15 mouse cellular contexts compared by ENCODE assay signal in genomic region chr11:79103461-79103869, GRCm38 (mm10). TPM values are rescaled to one million over a fixed set of nuclear protein-coding genes. Genes with fewer than 3 reads are reported as not detected.
DNase-seq lines count a peak whose midpoint lies in the region; ATAC-seq and TF ChIP-seq lines count a peak whose summit lies in the region.
"Had no signal": no experiment of that assay in that cellular context is flagged by ENCODE, and none has a peak within 500 bp of the region (broad histone marks: within the 10 kb centered on the region; RNA-seq: fewer than 3 reads in every experiment).

No protein-coding gene starts in this region.

- 0 out of 2 replicates have a peak, but pooled peaks have one; percentile 42 for ATAC-seq in intestine, embryonic 14.5 days (replicated peaks; ENCODE audit: low FRiP score, low TSS enrichment, low read depth)
- no peak for ATAC-seq in intestine, postnatal 0 days
- ATAC-seq in midbrain, embryonic 14.5 days (ENCODE audit: low FRiP score, low TSS enrichment), result no peak
- peak; percentile 10; the same call in 1 of the 2 replicates for ATAC-seq in neutrophil, adult 5-6 weeks (ENCODE audit: extremely low read depth, insufficient number of reproducible peaks, low FRiP score, poor library complexity, severe bottlenecking)
- ATAC-seq in erythroblast, adult 5-6 weeks (replicated peaks; ENCODE audit: low FRiP score, poor library complexity, severe bottlenecking), result no peak
- ATAC-seq: liver, postnatal 0 days had no signal

- no peaks in the 10 kb centered on the region for H3K9me3 ChIP-seq in intestine, embryonic 14.5 days (ENCODE audit: control insufficient read depth, low read length)
- H3K9me3 ChIP-seq in intestine, postnatal 0 days (ENCODE audit: control insufficient read depth), result no peaks in the 10 kb centered on the region
- no peaks in the 10 kb centered on the region for H3K9me3 ChIP-seq in midbrain, embryonic 10.5 days (replicated peaks)
- no peaks in the 10 kb centered on the region for H3K9me3 ChIP-seq in midbrain, embryonic 14.5 days (ENCODE audit: control insufficient read depth, low read length)
- no peaks in the 10 kb centered on the region for H3K9me3 ChIP-seq in ES-E14 (ENCODE audit: control insufficient read depth, insufficient read depth, low read depth, low read length)
- H3K9me3 ChIP-seq: forebrain, embryonic 12.5 days; G1E; midbrain, embryonic 12.5 days had no signal

- peaks cover 29% of the 10 kb centered on the region for H3K4me1 ChIP-seq in intestine, embryonic 14.5 days (replicated peaks; ENCODE audit: control insufficient read depth, insufficient read depth, low read length)
- peaks cover 24% of the 10 kb centered on the region for H3K4me1 ChIP-seq in intestine, postnatal 0 days (replicated peaks; ENCODE audit: control insufficient read depth, insufficient read depth, low read length)
- peaks cover 26% of the 10 kb centered on the region for H3K4me1 ChIP-seq in midbrain, embryonic 10.5 days
- no peaks in the 10 kb centered on the region for H3K4me1 ChIP-seq in midbrain, embryonic 14.5 days (ENCODE audit: control insufficient read depth, insufficient read depth, low read length)
- peaks cover 0 to 12% of the 10 kb centered on the region in 2 experiments; a peak in 1 of 4 replicates for H3K4me1 ChIP-seq in ES-E14 (ENCODE audit: control insufficient read depth in 2 of 2, insufficient read depth in 2 of 2, low read length in 2 of 2, poor library complexity in 1 of 2)

- no peak overlapping the region for H3K27ac ChIP-seq in intestine, embryonic 14.5 days (ENCODE audit: low read depth)
- H3K27ac ChIP-seq in intestine, postnatal 0 days (ENCODE audit: low read depth, low read length), result no peak overlapping the region
- peak overlapping the region; percentile 33; the same call in 1 of the 2 replicates for H3K27ac ChIP-seq in midbrain, embryonic 10.5 days (replicated peaks)
- H3K27ac ChIP-seq in midbrain, embryonic 14.5 days (replicated peaks; ENCODE audit: low read depth, low read length), result no peak overlapping the region
- H3K27ac ChIP-seq in ES-E14 (ENCODE audit: insufficient read depth, low read depth, low read length, poor library complexity, severe bottlenecking), result peak overlapping the region; percentile 34; the same call in 1 of the 2 replicates
- H3K27ac ChIP-seq: forebrain, embryonic 12.5 days; midbrain, embryonic 12.5 days had no signal

- in situ Hi-C loops in ES-E14 (cut with MboI; ENCODE audit: low sequenced_read_pairs in 2 of 2, unreplicated experiment in 2 of 2), result no loop called here

- WGBS in intestine, embryonic 14.5 days, result 43% methylated on average over 5 of the region's 5 CpGs
- 26% methylated on average over 5 of the region's 5 CpGs for WGBS in intestine, postnatal 0 days
- 78% methylated on average over 5 of the region's 5 CpGs for WGBS in midbrain, embryonic 10.5 days
- 68% methylated on average over 5 of the region's 5 CpGs for WGBS in midbrain, embryonic 14.5 days

- no peak for TF ChIP-seq CTCF in intestine, postnatal 0 days (IDR thresholded peaks at IDR 0.05; ENCODE audit: low read depth)

- no peak overlapping the region for H3K9ac ChIP-seq in intestine, embryonic 14.5 days (ENCODE audit: low read length)
- no peak overlapping the region for H3K9ac ChIP-seq in intestine, postnatal 0 days (ENCODE audit: low read depth, low read length)
- no peak overlapping the region for H3K9ac ChIP-seq in midbrain, embryonic 14.5 days (replicated peaks; ENCODE audit: low read length)
- no peak overlapping the region; the same call in 1 of the 2 replicates for H3K9ac ChIP-seq in ES-E14 (ENCODE audit: insufficient read depth, low read depth, low read length, poor library complexity, severe bottlenecking)
- H3K9ac ChIP-seq: forebrain, embryonic 12.5 days; liver, postnatal 0 days; midbrain, embryonic 12.5 days had no signal

- no peaks in the 10 kb centered on the region for H3K36me3 ChIP-seq in intestine, embryonic 14.5 days (ENCODE audit: control insufficient read depth, insufficient read depth, low read length)
- peaks cover 25% of the 10 kb centered on the region; the same call in 1 of the 2 replicates for H3K36me3 ChIP-seq in intestine, postnatal 0 days (ENCODE audit: control insufficient read depth, insufficient read depth)
- no peaks in the 10 kb centered on the region for H3K36me3 ChIP-seq in midbrain, embryonic 10.5 days
- no peaks in the 10 kb centered on the region for H3K36me3 ChIP-seq in midbrain, embryonic 14.5 days (ENCODE audit: control insufficient read depth, insufficient read depth, low read length)
- H3K36me3 ChIP-seq in ES-E14 (ENCODE audit: control insufficient read depth, insufficient read depth, low read length, poor library complexity, severe bottlenecking), result peaks cover 2% of the 10 kb centered on the region; the same call in 1 of the 2 replicates
- H3K36me3 ChIP-seq: forebrain, embryonic 12.5 days; G1E; midbrain, embryonic 12.5 days had no signal

- H3K27me3 ChIP-seq in intestine, embryonic 14.5 days (replicated peaks; ENCODE audit: control insufficient read depth, insufficient read depth, low read length), result no peaks in the 10 kb centered on the region
- no peaks in the 10 kb centered on the region for H3K27me3 ChIP-seq in intestine, postnatal 0 days (replicated peaks; ENCODE audit: control insufficient read depth, insufficient read depth, low read length)
- no peaks in the 10 kb centered on the region for H3K27me3 ChIP-seq in midbrain, embryonic 10.5 days (ENCODE audit: low read depth, poor library complexity, severe bottlenecking)
- H3K27me3 ChIP-seq in midbrain, embryonic 14.5 days (ENCODE audit: control insufficient read depth, insufficient read depth, low read length), result no peaks in the 10 kb centered on the region
- H3K27me3 ChIP-seq: forebrain, embryonic 12.5 days; midbrain, embryonic 12.5 days had no signal

- no peak overlapping the region for H3K4me2 ChIP-seq in intestine, embryonic 14.5 days (ENCODE audit: low read length)
- H3K4me2 ChIP-seq in intestine, postnatal 0 days (replicated peaks; ENCODE audit: low read depth), result no peak overlapping the region
- no peak overlapping the region for H3K4me2 ChIP-seq in midbrain, embryonic 14.5 days (ENCODE audit: low read length)
- H3K4me2 ChIP-seq: forebrain, embryonic 12.5 days; midbrain, embryonic 12.5 days had no signal

- DNase-seq in intestine, embryonic 14.5 days (ENCODE audit: low spot score), result no peak
- DNase-seq in midbrain, embryonic 10.5 days (ENCODE audit: low spot score), result no peak
- no peak for DNase-seq in midbrain, embryonic 14.5 days
- DNase-seq in ES-E14 (ENCODE audit: low read depth, low spot score), result no peak
- DNase-seq in layer of hippocampus, adult 8-10 months (ENCODE audit: low spot score in 2 of 2), result no peak
- DNase-seq: cerebellum, adult 11 months; gastrocnemius, postnatal 25 days; left cerebral cortex, postnatal 4 days; liver, postnatal 0 days had no signal

- no peak overlapping the region for H3K4me3 ChIP-seq in intestine, embryonic 14.5 days (ENCODE audit: low read depth, low read length)
- H3K4me3 ChIP-seq in intestine, postnatal 0 days (ENCODE audit: low read depth, low read length), result no peak overlapping the region
- H3K4me3 ChIP-seq in midbrain, embryonic 10.5 days, result no peak overlapping the region
- no peak overlapping the region for H3K4me3 ChIP-seq in midbrain, embryonic 14.5 days (replicated peaks; ENCODE audit: low read depth, low read length)
- H3K4me3 ChIP-seq in ES-E14 (ENCODE audit: insufficient read depth in 1 of 2, low read depth in 1 of 2, low read length in 2 of 2, poor library complexity in 1 of 2, severe bottlenecking in 1 of 2), result no peak overlapping the region
- H3K4me3 ChIP-seq: forebrain, embryonic 12.5 days; midbrain, embryonic 12.5 days had no signal

TF ChIP-seq in ES-E14, 5 proteins besides CTCF, POLR2A, EP300 and RAD21:
- TF ChIP-seq ZC3H11A (IDR thresholded peaks at IDR 0.05; ENCODE audit: borderline replicate concordance, low read depth, low read length) (no peak), MAFK (IDR thresholded peaks at IDR 0.05; ENCODE audit: insufficient read depth, low read depth, low read length) (no peak), HCFC1 (IDR thresholded peaks at IDR 0.05; ENCODE audit: borderline replicate concordance, insufficient read depth, low read length) (no peak), ZNF384 (IDR thresholded peaks at IDR 0.05; ENCODE audit: low read depth, low read length) (no peak), CHD2 (IDR thresholded peaks at IDR 0.05; ENCODE audit: low read depth, low read length) (no peak)

RNA-seq across cellular contexts. Expression of gene Ksr1, which starts 42.7 kb away (rescaled TPM):
- polyA plus RNA-seq in intestine, embryonic 14.5 days (2014; fragmentation: Nextera tagmentation; extraction: Ambion mirVana), result 5.5 and 6.0 TPM in 2 replicates
- polyA plus RNA-seq in intestine, postnatal 0 days (2015; fragmentation: Nextera tagmentation; extraction: Ambion mirVana), result 4.7 and 6.8 TPM in 2 replicates
- 1.7 and 2.5 TPM in 2 replicates for polyA plus RNA-seq in midbrain, embryonic 10.5 days (2016; fragmentation: Nextera tagmentation; extraction: Ambion mirVana)
- polyA plus RNA-seq in midbrain, embryonic 14.5 days (2014; fragmentation: Nextera tagmentation; extraction: Ambion mirVana), result 5.2 and 5.8 TPM in 2 replicates
- total RNA-seq in ES-E14 (2012; rRNA removed), result 10.7 and 11.3 TPM in 2 replicates
- total RNA-seq in neutrophil, adult 5-6 weeks (2017), result 31.3 and 31.8 TPM in 2 replicates
- 4.2 and 6.3 TPM in 2 replicates for total RNA-seq in erythroblast, adult 5-6 weeks (2015; ENCODE audit: low replicate concordance)
- total RNA-seq in erythroblast, adult 5-6 weeks (2017; ENCODE audit: low replicate concordance), result 7.2 and 21.1 TPM in 2 replicates
- 100 to 1,000 TPM; 138 to 198 (median 174) TPM for total RNA-seq in layer of hippocampus, adult 8-10 months (2022)

Comparison
In these comparisons a context has a peak if more than half of its experiments do, and no peak if none do; other contexts are left out.
1. ATAC-seq: peak in intestine, embryonic 14.5 days (single experiment) and neutrophil, adult 5-6 weeks (single experiment); none in intestine, postnatal 0 days (single experiment), midbrain, embryonic 14.5 days (single experiment) and erythroblast, adult 5-6 weeks (single experiment).
2. H3K27ac ChIP-seq: peak in midbrain, embryonic 10.5 days (single experiment) and ES-E14 (single experiment); none in intestine, embryonic 14.5 days (single experiment), intestine, postnatal 0 days (single experiment) and midbrain, embryonic 14.5 days (single experiment).